Comparison of ENCODE assay signal across 11 mouse cellular contexts in the genomic region with DNA sequence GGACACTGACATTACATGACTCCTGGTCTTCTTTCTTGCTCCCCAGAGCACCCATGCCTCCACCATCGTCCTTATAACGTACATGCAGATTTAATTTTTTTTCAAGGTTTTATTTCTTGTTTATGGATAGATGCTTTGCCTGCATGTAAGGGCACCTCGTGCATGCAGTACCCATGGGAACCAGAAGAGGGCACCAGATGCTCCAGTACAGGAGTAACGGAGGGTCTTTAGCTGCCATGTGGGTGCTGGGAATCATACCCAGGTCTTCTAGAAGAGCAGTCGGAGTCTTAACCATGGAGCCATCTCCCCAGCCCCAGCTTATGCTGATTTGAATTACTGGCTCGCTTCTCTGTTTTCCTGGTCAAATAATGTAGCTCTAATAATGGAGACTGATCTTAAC. TPM values are rescaled to one million over a fixed set of nuclear protein-coding genes. Genes with fewer than 3 reads are reported as not detected.
DNase-seq lines count a peak whose midpoint lies in the region; ATAC-seq and TF ChIP-seq lines count a peak whose summit lies in the region.
"Had no signal": no experiment of that assay in that cellular context is flagged by ENCODE, and none has a peak within 500 bp of the region (broad histone marks: within the 10 kb centered on the region; RNA-seq: fewer than 3 reads in every experiment).

No protein-coding gene starts in this region.

- POLR2A ChIA-PET in Patski (lab: Charles Lee), result interaction anchor here (1.1 kb wide), 1 partner anchor 24 kb away, joined by 3 read pairs; no protein-coding TSS in a partner anchor

- in situ Hi-C loops in Patski (cut with MboI; ENCODE audit: low pct_unique_long_range_greater_than_20kb), result no loop called here

- intact Hi-C loops in gastrocnemius, adult 2 months (cut with DNase I), result no loop called here
- intact Hi-C loops in gastrocnemius, postnatal 14 days (cut with DNase I; ENCODE audit: low total_unique reads), result no loop called here
- intact Hi-C loops in left cerebral cortex, postnatal 14 days (cut with DNase I), result no loop called here

- TF ChIP-seq CTCF in gastrocnemius, adult 2 months (IDR thresholded peaks at IDR 0.05), result peak; percentile 58
- TF ChIP-seq CTCF in lung, embryonic 14.5 days (IDR thresholded peaks at IDR 0.05; ENCODE audit: low read depth), result peak; percentile 53; the same call in 1 of the 2 replicates
- TF ChIP-seq CTCF in Patski (IDR thresholded peaks at IDR 0.05), result peak; percentile 58
- peak; percentile 66; the same call in 1 of the 2 replicates for TF ChIP-seq CTCF in small intestine, adult 2 months (IDR thresholded peaks at IDR 0.05; ENCODE audit: extremely low read depth, insufficient read length, insufficient replicate concordance, low read depth, low read length)

- no peak overlapping the region for H3K4me2 ChIP-seq in lung, embryonic 14.5 days

- 0 out of 2 replicates have a peak, but pooled peaks cover 2% of the 10 kb centered on the region for H3K4me1 ChIP-seq in lung, embryonic 14.5 days (ENCODE audit: insufficient read depth)
- H3K4me1 ChIP-seq in small intestine, adult 2 months (ENCODE audit: control insufficient read depth, insufficient read depth, insufficient read length, low read length), result no peaks in the 10 kb centered on the region

- no peak for TF ChIP-seq POLR2A in small intestine, adult 2 months (IDR thresholded peaks at IDR 0.05; ENCODE audit: low read depth, low read length)

- 0 out of 2 replicates have a peak, but pooled peaks cover 4% of the 10 kb centered on the region for H3K9me3 ChIP-seq in lung, embryonic 14.5 days (ENCODE audit: low read depth, low read length)

- no peak for ATAC-seq in lung, embryonic 14.5 days (ENCODE audit: insufficient read depth)
- no peak for ATAC-seq in Patski

- no peak for DNase-seq in gastrocnemius, adult 2 months
- DNase-seq in gastrocnemius, postnatal 14 days, result no peak
- no peak for DNase-seq in lung, embryonic 14.5 days
- DNase-seq in lung, postnatal 36 days, result no peak
- DNase-seq in Patski (ENCODE audit: low read depth, low spot score), result no peak
- DNase-seq in left cerebral cortex, postnatal 14 days (ENCODE audit: low spot score in 2 of 2), result no peak
- DNase-seq in retina, embryonic 14.5 days (ENCODE audit: low spot score), result no peak
- DNase-seq: gastrocnemius, postnatal 10 days had no signal

- no peak overlapping the region for H3K9ac ChIP-seq in lung, embryonic 14.5 days

- no peaks in the 10 kb centered on the region for H3K27me3 ChIP-seq in lung, embryonic 14.5 days (ENCODE audit: insufficient read depth, low read length)
- H3K27me3 ChIP-seq in Patski, result no peaks in the 10 kb centered on the region
- H3K27me3 ChIP-seq in small intestine, adult 2 months (ENCODE audit: control insufficient read depth, insufficient read depth, low read length), result no peaks in the 10 kb centered on the region

- CTCF ChIA-PET in Patski (lab: Charles Lee), result interaction anchor here (0.7 to 1.4 kb wide), 3 partner anchors 15 to 28 kb away, joined by 3 read pairs; no protein-coding TSS in a partner anchor

- 93% methylated on average over 6 of the region's 6 CpGs for WGBS in lung, embryonic 14.5 days
- 97% methylated on average over 6 of the region's 6 CpGs for WGBS in small intestine, adult 2 months

- H3K27ac ChIP-seq in gastrocnemius, adult 2 months, result no peak overlapping the region
- no peak overlapping the region for H3K27ac ChIP-seq in lung, embryonic 14.5 days (ENCODE audit: low read depth)
- H3K27ac ChIP-seq in small intestine, adult 2 months (ENCODE audit: insufficient read depth, low read depth, low read length), result no peak overlapping the region

- no peaks in the 10 kb centered on the region for H3K36me3 ChIP-seq in lung, embryonic 14.5 days (ENCODE audit: insufficient read depth)
- H3K36me3 ChIP-seq in small intestine, adult 2 months (ENCODE audit: control insufficient read depth, insufficient read depth, low read length), result no peaks in the 10 kb centered on the region

- no peak overlapping the region for H3K4me3 ChIP-seq in gastrocnemius, adult 2 months
- H3K4me3 ChIP-seq in lung, embryonic 14.5 days (ENCODE audit: low read depth, low read length), result no peak overlapping the region
- no peak overlapping the region for H3K4me3 ChIP-seq in small intestine, adult 2 months (ENCODE audit: low read depth, low read length)

RNA-seq across cellular contexts. Expression of gene Katnal1, which starts 13.2 kb away (rescaled TPM):
- 1 to 10 TPM; 4.2 to 5.6 TPM for total RNA-seq in gastrocnemius, adult 2 months (2021)
- total RNA-seq in gastrocnemius, postnatal 14 days (2021), result 1 to 10 TPM; 3.7 to 3.9 TPM
- 13.8 and 14.2 TPM in 2 replicates for polyA plus RNA-seq in lung, embryonic 14.5 days (2014; fragmentation: Nextera tagmentation; extraction: Ambion mirVana)
- polyA plus RNA-seq in Patski (2021), result 19.9 TPM
- 0.69 and 0.82 TPM in 2 replicates for polyA plus RNA-seq in small intestine, adult 2 months (2012; rRNA removed)
- total RNA-seq in left cerebral cortex, postnatal 14 days (2021), result 10 to 100 TPM; 55.4 to 56.9 TPM

RNA-seq across cellular contexts. Expression of gene Gm42791, which starts 52.6 kb away (rescaled TPM):
- total RNA-seq in gastrocnemius, adult 2 months (2021), result 1 to 10 TPM; 2.8 to 5.1 TPM
- 1 to 10 TPM; 1.1 to 1.5 TPM for total RNA-seq in gastrocnemius, postnatal 14 days (2021)
- 0.58 and 1.2 TPM in 2 replicates for polyA plus RNA-seq in lung, embryonic 14.5 days (2014; fragmentation: Nextera tagmentation; extraction: Ambion mirVana)
- not detected for polyA plus RNA-seq in Patski (2021)
- not detected in 2 replicates for polyA plus RNA-seq in small intestine, adult 2 months (2012; rRNA removed)
- total RNA-seq in left cerebral cortex, postnatal 14 days (2021), result 10 to 100 TPM; 16.6 to 17.8 TPM
- polyA plus RNA-seq: heart, embryonic 16.5 days; stomach, embryonic 14.5 days had no signal

Comparison
In these comparisons a context has a peak if more than half of its experiments do, and no peak if none do; other contexts are left out.
1. RNA of gene Katnal1, which starts 13.2 kb away (total RNA-seq): 55.4 to 56.9 TPM in left cerebral cortex, postnatal 14 days; 4.2 to 5.6 TPM in gastrocnemius, adult 2 months and 3.7 to 3.9 TPM in gastrocnemius, postnatal 14 days; every median in the first group is over 4 times any median in the second.
2. Peak in every context shown above with its lines, with median percentiles within 50 percentile points of each other: CTCF ChIP-seq.